Mouse (Mus musculus) midbrain, embryonic 15.5 days (tissue): ENCODE results near the gene Aloxe3. TPM values are rescaled to one million over a fixed set of nuclear protein-coding genes. Genes with fewer than 3 reads are reported as not detected.

Source experiments
- ATAC-seq: fragments of 200-750 bp; cut with Nextera tagmentation; replicated peaks from 2 replicates; pipeline ENCODE4 v1.8.0; 2017; ENCODE audit warnings: moderate TSS enrichment
- H3K27ac ChIP-seq: fragments of 300-500 bp; sonication (generic); 2 replicates; pipeline ENCODE4 v1.5.1; 2015; ENCODE audit warnings: mild to moderate bottlenecking, inconsistent platforms
- H3K27me3 ChIP-seq: fragments of 300-500 bp; sonication (generic); replicated peaks from 2 replicates; pipeline ENCODE4 v1.6.1; 2015; ENCODE audit warnings: inconsistent platforms
- H3K36me3 ChIP-seq: fragments of 300-500 bp; sonication (generic); replicated peaks from 2 replicates; pipeline ENCODE4 v1.6.1; 2015; ENCODE audit warnings: inconsistent platforms
- H3K4me1 ChIP-seq: fragments of 300-500 bp; sonication (generic); 2 replicates; pipeline ENCODE4 v1.6.1; 2015; ENCODE audit warnings: inconsistent platforms
- H3K4me2 ChIP-seq: fragments of 300-500 bp; sonication (generic); 2 replicates; pipeline ENCODE4 v1.6.1; 2015; ENCODE audit warnings: inconsistent platforms, mild to moderate bottlenecking, moderate library complexity
- H3K4me3 ChIP-seq: fragments of 300-500 bp; sonication (generic); 2 replicates; pipeline ENCODE4 v1.5.1; 2015; ENCODE audit warnings: mild to moderate bottlenecking, inconsistent platforms
- H3K9ac ChIP-seq: fragments of 300-500 bp; sonication (generic); 2 replicates; pipeline ENCODE4 v1.6.1; 2015; ENCODE audit warnings: mild to moderate bottlenecking, inconsistent platforms
- H3K9me3 ChIP-seq: fragments of 300-500 bp; sonication (generic); 2 replicates; pipeline ENCODE4 v1.6.1; 2016; ENCODE audit warnings: inconsistent platforms
- WGBS: fragments of 180-500 bp; shearing (Covaris S2); methylation state at CpG from one replicate; pipeline ENCODE4 v1.1.7; 2015; ENCODE audit warnings: mixed read lengths; 5-methylcytosine and 5-hydroxymethylcytosine counted together
- polyA plus RNA-seq: library from polyadenylated mRNA; unstranded; fragments of >200 nt; fragmentation: Nextera tagmentation; extraction: Ambion mirVana; gene quantifications from 2 replicates; pipeline ENCODE4 v1.2.1, GENCODE M21; 2015

Aloxe3 gene
- 6.3 and 8.0 TPM in 2 replicates for polyA plus RNA-seq

DNA sequence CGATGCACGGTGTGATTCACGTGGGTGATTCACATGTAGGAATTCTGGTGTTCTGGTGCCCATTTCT lies at the start of gene Aloxe3:
Gene Aloxe3 (plus strand): TSS at position 45 of the 67 bp plus-strand sequence.
- 4% methylated on average over 3 of the region's 3 CpGs for WGBS
- peaks cover 4% of the 10 kb centered on the region; the same call in 1 of the 2 replicates for H3K27me3 ChIP-seq
- peak within 1 kb of the TSS; percentile 72 for H3K4me2 ChIP-seq
- H3K9ac ChIP-seq, result peak within 1 kb of the TSS; percentile 58
- peak within 1 kb of the TSS; percentile 55 for H3K4me3 ChIP-seq
- H3K9me3 ChIP-seq, result no peaks in the 10 kb centered on the region
- H3K27ac ChIP-seq, result peak within 1 kb of the TSS; percentile 83
- ATAC-seq, result no peak
- peaks cover 28% of the 10 kb centered on the region for H3K4me1 ChIP-seq
- no peaks in the 10 kb centered on the region for H3K36me3 ChIP-seq

- no peak overlapping the region for H3K4me3 ChIP-seq
- H3K27ac ChIP-seq, result no peak overlapping the region
- no peak for ATAC-seq
- no peaks in the 10 kb centered on the region for H3K36me3 ChIP-seq
- H3K4me2 ChIP-seq, result no peak overlapping the region
- H3K9me3 ChIP-seq, result no peaks in the 10 kb centered on the region
- WGBS, result 71% methylated on average over 5 of the region's 5 CpGs
- H3K4me1 ChIP-seq, result peaks cover 23% of the 10 kb centered on the region
- H3K27me3 ChIP-seq, result no peaks in the 10 kb centered on the region
- no peak overlapping the region for H3K9ac ChIP-seq
Measured at GRCm38 (mm10) chr11:69076572-69076971, 49.1 kb upstream of the Aloxe3 start.

DNA sequence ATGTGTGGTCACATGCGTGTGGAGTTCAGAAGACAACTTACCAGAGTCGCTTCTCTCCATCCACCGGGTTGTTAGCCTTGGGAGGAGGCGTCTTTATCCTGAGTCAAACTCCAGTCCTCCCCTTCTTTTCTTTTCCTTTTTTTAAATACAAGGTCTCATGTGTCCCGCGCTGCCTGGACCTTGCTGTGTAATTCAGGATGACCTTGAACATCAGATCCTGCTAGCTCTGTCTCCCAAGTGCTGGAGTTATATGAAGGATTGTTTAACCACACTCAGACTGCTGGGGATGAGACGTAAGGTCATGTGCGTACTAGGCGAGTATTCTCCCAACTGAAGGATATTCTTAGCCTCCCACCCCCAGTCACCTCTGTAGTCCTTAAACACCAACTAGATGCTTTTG lies 48.4 kb upstream of the Aloxe3 start:
- no peak overlapping the region for H3K27ac ChIP-seq
- no peak overlapping the region for H3K4me3 ChIP-seq
- H3K9ac ChIP-seq, result no peak overlapping the region
- no peaks in the 10 kb centered on the region for H3K9me3 ChIP-seq
- H3K4me1 ChIP-seq, result peaks cover 16% of the 10 kb centered on the region
- 86% methylated on average over 9 of the region's 9 CpGs for WGBS
- no peaks in the 10 kb centered on the region for H3K27me3 ChIP-seq
- no peaks in the 10 kb centered on the region for H3K36me3 ChIP-seq
- no peak for ATAC-seq
- H3K4me2 ChIP-seq, result no peak overlapping the region

- 83% methylated on average over 6 of the region's 6 CpGs for WGBS
- Histone ChIP-seq H3K36me3 (no peaks in the 10 kb centered on the region), H3K9me3 (no peaks in the 10 kb centered on the region), H3K4me2 (no peak overlapping the region), H3K4me3 (no peak overlapping the region), H3K4me1 (peaks cover 11% of the 10 kb centered on the region), H3K27ac (no peak overlapping the region), H3K9ac (no peak overlapping the region), H3K27me3 (no peaks in the 10 kb centered on the region)
- ATAC-seq, result no peak
Measured at GRCm38 (mm10) chr11:69078041-69078440, 47.7 kb upstream of the Aloxe3 start.

- Histone ChIP-seq H3K9ac (no peak overlapping the region), H3K27me3 (no peaks in the 10 kb centered on the region), H3K36me3 (no peaks in the 10 kb centered on the region), H3K9me3 (no peaks in the 10 kb centered on the region), H3K27ac (no peak overlapping the region), H3K4me2 (no peak overlapping the region), H3K4me1 (peaks cover 5% of the 10 kb centered on the region; the same call in 1 of the 2 replicates), H3K4me3 (no peak overlapping the region)
- 80% methylated on average over 5 of the region's 5 CpGs for WGBS
- ATAC-seq, result no peak
Measured at GRCm38 (mm10) chr11:69078805-69079438, 46.8 kb upstream of the Aloxe3 start.

DNA sequence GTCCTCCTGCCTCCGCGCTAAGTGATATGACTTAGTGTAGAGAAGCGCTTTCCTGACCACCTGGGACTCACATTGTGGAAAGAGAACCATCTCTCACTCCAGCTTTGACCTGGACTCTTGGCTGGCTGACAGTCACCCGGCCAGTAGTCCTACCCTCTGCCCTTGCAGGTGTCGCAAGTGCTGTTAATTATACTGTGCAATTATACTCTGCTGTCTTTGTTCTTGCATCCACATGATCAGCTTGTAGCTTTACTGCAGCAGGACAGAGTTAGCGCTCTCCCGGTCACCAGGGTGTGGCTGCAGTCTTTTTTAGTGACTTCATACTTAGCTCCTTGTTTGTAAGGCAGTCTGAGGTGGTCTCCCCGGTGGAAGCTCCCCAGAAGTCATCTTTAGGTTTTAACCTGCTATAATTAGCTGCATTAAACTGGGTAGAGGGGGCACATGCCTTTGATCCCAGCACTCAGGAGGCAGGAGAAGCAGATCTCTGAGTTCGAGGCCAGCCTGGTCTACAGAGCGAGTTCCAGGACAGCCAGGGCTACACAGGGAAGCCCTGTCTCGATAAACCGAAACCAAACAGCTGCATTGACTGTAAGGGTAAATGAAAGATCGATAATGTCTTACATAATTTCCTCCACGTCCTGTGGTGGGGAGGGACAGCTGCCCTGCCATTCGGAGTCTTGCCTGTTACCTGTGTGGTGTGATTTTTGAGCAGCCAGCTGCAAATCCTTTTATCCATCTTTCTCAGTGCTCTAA lies 45.4 kb upstream of the Aloxe3 start:
- H3K4me1 ChIP-seq, result no peaks in the 10 kb centered on the region
- H3K27me3 ChIP-seq, result no peaks in the 10 kb centered on the region
- H3K36me3 ChIP-seq, result no peaks in the 10 kb centered on the region
- ATAC-seq, result no peak
- 88% methylated on average over 15 of the region's 15 CpGs for WGBS
- H3K9me3 ChIP-seq, result no peaks in the 10 kb centered on the region
- H3K27ac ChIP-seq, result no peak overlapping the region
- H3K4me2 ChIP-seq, result no peak overlapping the region
- H3K9ac ChIP-seq, result no peak overlapping the region
- no peak overlapping the region for H3K4me3 ChIP-seq

DNA sequence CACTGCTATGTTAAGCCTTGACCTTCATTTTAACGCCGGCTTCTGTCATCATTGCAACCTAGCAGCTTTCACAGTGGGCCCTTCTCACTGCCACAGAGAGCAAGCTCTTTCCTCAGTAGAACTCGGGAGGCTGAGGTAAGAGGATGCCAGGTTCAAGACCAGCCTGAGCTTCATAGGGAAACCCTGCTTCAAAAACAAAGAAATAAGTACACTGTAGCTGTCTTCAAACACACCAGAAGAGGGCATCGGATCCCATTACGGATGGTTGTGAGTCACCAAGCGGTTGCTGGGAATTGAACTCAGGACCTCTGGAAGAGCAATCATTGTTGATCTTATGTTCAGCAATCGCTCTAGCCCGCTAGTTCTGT lies 44.9 kb upstream of the Aloxe3 start:
- ATAC-seq, result no peak
- Histone ChIP-seq H3K36me3 (no peaks in the 10 kb centered on the region), H3K27me3 (no peaks in the 10 kb centered on the region), H3K4me2 (no peak overlapping the region), H3K9me3 (no peaks in the 10 kb centered on the region), H3K4me3 (no peak overlapping the region), H3K9ac (no peak overlapping the region), H3K4me1 (no peaks in the 10 kb centered on the region), H3K27ac (no peak overlapping the region)
- 91% methylated on average over 8 of the region's 8 CpGs for WGBS

- Histone ChIP-seq H3K9me3 (no peaks in the 10 kb centered on the region), H3K9ac (no peak overlapping the region), H3K27ac (no peak overlapping the region), H3K36me3 (no peaks in the 10 kb centered on the region), H3K4me2 (no peak overlapping the region), H3K27me3 (no peaks in the 10 kb centered on the region), H3K4me1 (no peaks in the 10 kb centered on the region), H3K4me3 (no peak overlapping the region)
- 89% methylated on average over 7 of the region's 7 CpGs for WGBS
- no peak for ATAC-seq
Measured at GRCm38 (mm10) chr11:69081613-69082012, 44.1 kb upstream of the Aloxe3 start.

- Histone ChIP-seq H3K36me3 (peaks cover 9% of the 10 kb centered on the region; the same call in 1 of the 2 replicates), H3K9me3 (no peaks in the 10 kb centered on the region), H3K4me1 (peaks cover 26% of the 10 kb centered on the region), H3K9ac (no peak overlapping the region), H3K4me2 (no peak overlapping the region), H3K27me3 (no peaks in the 10 kb centered on the region), H3K4me3 (no peak overlapping the region), H3K27ac (no peak overlapping the region)
- WGBS, result 71% methylated on average over 6 of the region's 6 CpGs
- no peak for ATAC-seq
Measured at GRCm38 (mm10) chr11:69085608-69086007, 40.1 kb upstream of the Aloxe3 start.

- H3K9me3 ChIP-seq, result no peaks in the 10 kb centered on the region
- ATAC-seq, result no peak
- 78% methylated on average over 6 of the region's 6 CpGs for WGBS
- H3K27me3 ChIP-seq, result no peaks in the 10 kb centered on the region
- H3K27ac ChIP-seq, result no peak overlapping the region
- no peak overlapping the region for H3K4me2 ChIP-seq
- peaks cover 9% of the 10 kb centered on the region; the same call in 1 of the 2 replicates for H3K36me3 ChIP-seq
- no peak overlapping the region for H3K9ac ChIP-seq
- peaks cover 33% of the 10 kb centered on the region for H3K4me1 ChIP-seq
- no peak overlapping the region for H3K4me3 ChIP-seq
Measured at GRCm38 (mm10) chr11:69086390-69086789, 39.3 kb upstream of the Aloxe3 start.

GRCm38 (mm10) chr11:69087082-69087481 lies 38.6 kb upstream of the Aloxe3 start:
- H3K4me3 ChIP-seq, result no peak overlapping the region
- H3K9me3 ChIP-seq, result no peaks in the 10 kb centered on the region
- no peaks in the 10 kb centered on the region for H3K27me3 ChIP-seq
- ATAC-seq, result no peak
- 0 out of 2 replicates have a peak overlapping the region, but pooled peaks have one; percentile 14 for H3K27ac ChIP-seq
- H3K4me2 ChIP-seq, result no peak overlapping the region
- peaks cover 33% of the 10 kb centered on the region for H3K4me1 ChIP-seq
- H3K9ac ChIP-seq, result no peak overlapping the region
- peaks cover 9% of the 10 kb centered on the region; the same call in 1 of the 2 replicates for H3K36me3 ChIP-seq
- WGBS, result 54% methylated on average over 4 of the region's 4 CpGs

- Histone ChIP-seq H3K4me2 (peak overlapping the region; percentile 95), H3K9me3 (no peaks in the 10 kb centered on the region), H3K4me1 (peaks cover 35% of the 10 kb centered on the region), H3K4me3 (0 out of 2 replicates have a peak overlapping the region, but pooled peaks have one; percentile 66), H3K9ac (no peak overlapping the region; the same call in 1 of the 2 replicates), H3K36me3 (peaks cover 9% of the 10 kb centered on the region; the same call in 1 of the 2 replicates), H3K27me3 (no peaks in the 10 kb centered on the region), H3K27ac (peak overlapping the region; percentile 91)
- ATAC-seq, result no peak
- WGBS, result 72% methylated on average over 2 of the region's 2 CpGs
Measured at GRCm38 (mm10) chr11:69087597-69087996, 38.1 kb upstream of the Aloxe3 start.
